Mouse (Mus musculus): Measurements from ENCODE around the gene Dnajb11.

DNA sequence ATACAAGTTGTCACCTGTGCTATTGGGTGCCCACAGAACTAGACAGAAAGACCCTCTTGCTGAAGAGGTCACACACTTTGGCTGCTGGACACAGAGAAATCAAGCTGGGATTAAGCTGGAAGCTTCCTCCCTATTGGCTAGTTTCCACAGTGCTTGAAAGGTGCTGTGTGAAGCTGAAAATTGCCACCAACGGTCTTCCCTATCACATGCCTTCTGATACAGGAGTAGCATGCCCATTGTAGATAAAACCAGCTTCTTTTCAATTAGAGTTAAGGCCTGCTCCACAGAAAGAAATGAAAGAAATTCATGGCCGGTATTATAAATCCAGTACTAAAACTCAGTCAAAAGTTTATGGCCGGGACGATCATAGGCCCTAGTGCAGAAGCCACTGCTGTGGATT, 4.9 kb upstream of the Dnajb11 start:
- no peak for TF ChIP-seq HCFC1 (IDR thresholded peaks at IDR 0.05; ENCODE audit: borderline replicate concordance, insufficient read depth, low read length)
- TF ChIP-seq ZC3H11A (IDR thresholded peaks at IDR 0.05; ENCODE audit: borderline replicate concordance, low read depth, low read length), result no peak
